Mouse (Mus musculus): Measurements from ENCODE around the gene Wipi1.

- TF ChIP-seq POLR2A (IDR thresholded peaks at IDR 0.05; ENCODE audit: insufficient read depth, low read depth, low read length), result no peak
- TF ChIP-seq EP300 (IDR thresholded peaks at IDR 0.05; ENCODE audit: insufficient read depth, low read depth, low read length), result no peak
Observed at GRCm38 (mm10) chr11:109563708-109564107, 48.1 kb downstream of the Wipi1 start.

Data from heart, adult 2 months (tissue).